Mouse (Mus musculus): ENCODE measurements around the gene Mcm3ap. TPM values are rescaled to one million over a fixed set of nuclear protein-coding genes. Genes with fewer than 3 reads are reported as not detected.

Gene Mcm3ap
- polyA plus RNA-seq, 1 experiment from 2014 or later = 38.3 TPM

GRCm38 (mm10) chr10:76447406-76448229 is 21.1 kb upstream of the Mcm3ap start:
- Histone ChIP-seq H3K9me3 (replicated peaks; ENCODE audit: control insufficient read depth, low read length) (no peaks in the 10 kb centered on the region), H3K4me3 (replicated peaks; ENCODE audit: low read length) (no peak overlapping the region)
- 70% methylated on average over 15 of the region's 15 CpGs for WGBS

GRCm38 (mm10) chr10:76448851-76449250 is 19.9 kb upstream of the Mcm3ap start, which contains the start of gene 2610028H24Rik:
Gene 2610028H24Rik, plus strand, starts transcription at chr10:76449081.
- Histone ChIP-seq H3K4me2 (ENCODE audit: low read depth, low read length) (no peak within 1 kb of the TSS), H3K36me3 (ENCODE audit: control insufficient read depth, insufficient read depth, low read length) (no peaks in the 10 kb centered on the region), H3K4me3 (replicated peaks; ENCODE audit: low read length) (no peak within 1 kb of the TSS), H3K9ac (ENCODE audit: low read length) (no peak within 1 kb of the TSS), H3K4me1 (ENCODE audit: control insufficient read depth, insufficient read depth, low read length) (peaks cover 1% of the 10 kb centered on the region; the same call in 1 of the 2 replicates), H3K27ac (ENCODE audit: low read length) (no peak within 1 kb of the TSS), H3K9me3 (replicated peaks; ENCODE audit: control insufficient read depth, low read length) (no peaks in the 10 kb centered on the region), H3K27me3 (ENCODE audit: control insufficient read depth, insufficient read depth, low read length) (no peaks in the 10 kb centered on the region)
- ATAC-seq (ENCODE audit: insufficient read depth, low FRiP score) = no peak
- WGBS = 59% methylated on average over 5 of the region's 5 CpGs

More at GRCm38 (mm10) chr10:76447406-76448229, 21.1 kb upstream of the Mcm3ap start:
- ATAC-seq (ENCODE audit: insufficient read depth, low FRiP score) = no peak
- H3K9ac ChIP-seq (ENCODE audit: low read length) = no peak overlapping the region
- H3K4me1 ChIP-seq (ENCODE audit: control insufficient read depth, insufficient read depth, low read length) = peaks cover 10% of the 10 kb centered on the region
- no peak overlapping the region for H3K4me2 ChIP-seq (ENCODE audit: low read depth, low read length)
- H3K36me3 ChIP-seq (ENCODE audit: control insufficient read depth, insufficient read depth, low read length) = no peaks in the 10 kb centered on the region
- no peaks in the 10 kb centered on the region for H3K27me3 ChIP-seq (ENCODE audit: control insufficient read depth, insufficient read depth, low read length)
- no peak overlapping the region for H3K27ac ChIP-seq (ENCODE audit: low read length)

GRCm38 (mm10) chr10:76455289-76455688 is 13.4 kb upstream of the Mcm3ap start:
- Histone ChIP-seq H3K4me3 (replicated peaks; ENCODE audit: low read length) (no peak overlapping the region), H3K4me2 (ENCODE audit: low read depth, low read length) (no peak overlapping the region), H3K27ac (ENCODE audit: low read length) (no peak overlapping the region), H3K9me3 (replicated peaks; ENCODE audit: control insufficient read depth, low read length) (0 out of 2 replicates have a peak, but pooled peaks cover 4% of the 10 kb centered on the region), H3K4me1 (ENCODE audit: control insufficient read depth, insufficient read depth, low read length) (no peaks in the 10 kb centered on the region), H3K36me3 (ENCODE audit: control insufficient read depth, insufficient read depth, low read length) (no peaks in the 10 kb centered on the region), H3K27me3 (ENCODE audit: control insufficient read depth, insufficient read depth, low read length) (no peaks in the 10 kb centered on the region), H3K9ac (ENCODE audit: low read length) (no peak overlapping the region)
- 62% methylated on average over 5 of the region's 5 CpGs for WGBS
- no peak for ATAC-seq (ENCODE audit: insufficient read depth, low FRiP score)

GRCm38 (mm10) chr10:76461255-76461654 is 7.5 kb upstream of the Mcm3ap start:
- WGBS = 82% methylated on average over 1 of the region's 1 CpGs
- H3K4me2 ChIP-seq (ENCODE audit: low read depth, low read length) = no peak overlapping the region
- no peak for ATAC-seq (ENCODE audit: insufficient read depth, low FRiP score)

GRCm38 (mm10) chr10:76462312-76462711 is 6.4 kb upstream of the Mcm3ap start:
- no peak for ATAC-seq (ENCODE audit: insufficient read depth, low FRiP score)
- no peak overlapping the region for H3K4me2 ChIP-seq (ENCODE audit: low read depth, low read length)
- no peaks in the 10 kb centered on the region for H3K4me1 ChIP-seq (ENCODE audit: control insufficient read depth, insufficient read depth, low read length)
- H3K9me3 ChIP-seq (replicated peaks; ENCODE audit: control insufficient read depth, low read length) = 0 out of 2 replicates have a peak, but pooled peaks cover 4% of the 10 kb centered on the region
- H3K27me3 ChIP-seq (ENCODE audit: control insufficient read depth, insufficient read depth, low read length) = no peaks in the 10 kb centered on the region
- no peak overlapping the region for H3K4me3 ChIP-seq (replicated peaks; ENCODE audit: low read length)
- H3K27ac ChIP-seq (ENCODE audit: low read length) = no peak overlapping the region
- H3K36me3 ChIP-seq (ENCODE audit: control insufficient read depth, insufficient read depth, low read length) = no peaks in the 10 kb centered on the region
- WGBS = 87% methylated on average over 7 of the region's 7 CpGs
- no peak overlapping the region for H3K9ac ChIP-seq (ENCODE audit: low read length)

More at GRCm38 (mm10) chr10:76461255-76461654, 7.5 kb upstream of the Mcm3ap start:
- Histone ChIP-seq H3K36me3 (ENCODE audit: control insufficient read depth, insufficient read depth, low read length) (no peaks in the 10 kb centered on the region), H3K4me1 (ENCODE audit: control insufficient read depth, insufficient read depth, low read length) (no peaks in the 10 kb centered on the region), H3K27ac (ENCODE audit: low read length) (no peak overlapping the region), H3K9ac (ENCODE audit: low read length) (no peak overlapping the region), H3K4me3 (replicated peaks; ENCODE audit: low read length) (no peak overlapping the region), H3K27me3 (ENCODE audit: control insufficient read depth, insufficient read depth, low read length) (no peaks in the 10 kb centered on the region), H3K9me3 (replicated peaks; ENCODE audit: control insufficient read depth, low read length) (0 out of 2 replicates have a peak, but pooled peaks cover 4% of the 10 kb centered on the region)

GRCm38 (mm10) chr10:76462721-76463120 is 6.0 kb upstream of the Mcm3ap start:
- H3K9me3 ChIP-seq (replicated peaks; ENCODE audit: control insufficient read depth, low read length) = 0 out of 2 replicates have a peak, but pooled peaks cover 4% of the 10 kb centered on the region
- no peaks in the 10 kb centered on the region for H3K36me3 ChIP-seq (ENCODE audit: control insufficient read depth, insufficient read depth, low read length)
- H3K4me2 ChIP-seq (ENCODE audit: low read depth, low read length) = no peak overlapping the region
- no peak overlapping the region for H3K9ac ChIP-seq (ENCODE audit: low read length)
- no peaks in the 10 kb centered on the region for H3K27me3 ChIP-seq (ENCODE audit: control insufficient read depth, insufficient read depth, low read length)
- WGBS = 89% methylated on average over 6 of the region's 6 CpGs
- no peak overlapping the region for H3K4me3 ChIP-seq (replicated peaks; ENCODE audit: low read length)
- H3K27ac ChIP-seq (ENCODE audit: low read length) = no peak overlapping the region
- H3K4me1 ChIP-seq (ENCODE audit: control insufficient read depth, insufficient read depth, low read length) = peaks cover 1% of the 10 kb centered on the region; the same call in 1 of the 2 replicates
- ATAC-seq (ENCODE audit: insufficient read depth, low FRiP score) = no peak

GRCm38 (mm10) chr10:76473759-76474158 is 5.0 kb downstream of the Mcm3ap start:
- Histone ChIP-seq H3K9me3 (replicated peaks; ENCODE audit: control insufficient read depth, low read length) (no peaks in the 10 kb centered on the region), H3K36me3 (ENCODE audit: control insufficient read depth, insufficient read depth, low read length) (peaks cover 18% of the 10 kb centered on the region), H3K9ac (ENCODE audit: low read length) (no peak overlapping the region), H3K4me2 (ENCODE audit: low read depth, low read length) (no peak overlapping the region), H3K4me3 (replicated peaks; ENCODE audit: low read length) (no peak overlapping the region), H3K4me1 (ENCODE audit: control insufficient read depth, insufficient read depth, low read length) (no peaks in the 10 kb centered on the region), H3K27me3 (ENCODE audit: control insufficient read depth, insufficient read depth, low read length) (no peaks in the 10 kb centered on the region), H3K27ac (ENCODE audit: low read length) (no peak overlapping the region)
- WGBS = 83% methylated on average over 5 of the region's 5 CpGs
- no peak for ATAC-seq (ENCODE audit: insufficient read depth, low FRiP score)

GRCm38 (mm10) chr10:76480851-76481250 is 12.1 kb downstream of the Mcm3ap start:
- ATAC-seq (ENCODE audit: insufficient read depth, low FRiP score) = no peak
- Histone ChIP-seq H3K4me2 (ENCODE audit: low read depth, low read length) (no peak overlapping the region), H3K27me3 (ENCODE audit: control insufficient read depth, insufficient read depth, low read length) (no peaks in the 10 kb centered on the region), H3K27ac (ENCODE audit: low read length) (no peak overlapping the region), H3K9ac (ENCODE audit: low read length) (no peak overlapping the region), H3K36me3 (ENCODE audit: control insufficient read depth, insufficient read depth, low read length) (peaks cover 26% of the 10 kb centered on the region), H3K4me3 (replicated peaks; ENCODE audit: low read length) (no peak overlapping the region), H3K4me1 (ENCODE audit: control insufficient read depth, insufficient read depth, low read length) (no peaks in the 10 kb centered on the region), H3K9me3 (replicated peaks; ENCODE audit: control insufficient read depth, low read length) (no peaks in the 10 kb centered on the region)
- 86% methylated on average over 13 of the region's 13 CpGs for WGBS

- Histone ChIP-seq H3K9me3 (replicated peaks; ENCODE audit: control insufficient read depth, low read length) (no peaks in the 10 kb centered on the region), H3K9ac (ENCODE audit: low read length) (no peak overlapping the region), H3K27ac (ENCODE audit: low read length) (no peak overlapping the region), H3K27me3 (ENCODE audit: control insufficient read depth, insufficient read depth, low read length) (no peaks in the 10 kb centered on the region), H3K36me3 (ENCODE audit: control insufficient read depth, insufficient read depth, low read length) (peaks cover 33% of the 10 kb centered on the region), H3K4me1 (ENCODE audit: control insufficient read depth, insufficient read depth, low read length) (no peaks in the 10 kb centered on the region), H3K4me3 (replicated peaks; ENCODE audit: low read length) (no peak overlapping the region), H3K4me2 (ENCODE audit: low read depth, low read length) (no peak overlapping the region)
- WGBS = 85% methylated on average over 6 of the region's 6 CpGs
- no peak for ATAC-seq (ENCODE audit: insufficient read depth, low FRiP score)
These were observed 12.8 kb downstream of the Mcm3ap start for GRCm38 (mm10) chr10:76481480-76481879.

All from stomach, embryonic 16.5 days (tissue).